Mouse (Mus musculus) layer of hippocampus, adult 9-10 months (tissue): ENCODE measurements at regions not wholly inside any gene's neighbourhood (a gene's known extent, or its start where the extent isn't known, plus 50 kb on each side); places are given as distances from the start of the nearest gene placed in this dataset.

Experiments used
- DNase-seq: peaks from one replicate; pipeline ENCODE4 v3.0.0; 2022; ENCODE audit warnings: low spot score

DNA sequence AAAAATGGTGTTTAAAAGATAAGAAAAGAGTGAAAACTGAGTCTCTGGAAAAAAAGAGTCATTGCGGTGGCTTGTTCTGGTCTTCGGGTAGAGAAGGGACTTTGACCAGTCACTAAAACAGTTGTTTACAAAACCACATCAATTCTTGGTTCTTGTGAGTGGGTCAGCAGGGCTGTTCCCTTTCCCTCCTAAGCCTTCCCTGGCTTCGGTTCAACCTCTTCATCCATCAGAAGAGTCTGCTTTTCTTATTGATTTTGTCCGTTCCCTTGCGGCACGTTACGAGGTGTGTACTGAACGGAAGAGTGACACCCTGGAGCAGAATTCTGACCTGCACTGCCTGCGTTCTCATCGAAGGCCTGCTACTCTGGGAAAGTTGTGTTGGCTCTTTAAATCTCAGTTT, 229.1 kb upstream of the G2e3 start:
- no peak for DNase-seq

- DNase-seq = peak; percentile 90
Observed at GRCm38 (mm10) chr12:51118021-51118694, 229.7 kb upstream of the G2e3 start.

GRCm38 (mm10) chr12:51117436-51118020, 230.3 kb upstream of the G2e3 start:
- DNase-seq = no peak

- DNase-seq = no peak
Observed at GRCm38 (mm10) chr12:51111811-51112210, 236.1 kb upstream of the G2e3 start.

- DNase-seq = no peak
Observed at GRCm38 (mm10) chr12:51108044-51108443, 239.8 kb upstream of the G2e3 start.

DNA sequence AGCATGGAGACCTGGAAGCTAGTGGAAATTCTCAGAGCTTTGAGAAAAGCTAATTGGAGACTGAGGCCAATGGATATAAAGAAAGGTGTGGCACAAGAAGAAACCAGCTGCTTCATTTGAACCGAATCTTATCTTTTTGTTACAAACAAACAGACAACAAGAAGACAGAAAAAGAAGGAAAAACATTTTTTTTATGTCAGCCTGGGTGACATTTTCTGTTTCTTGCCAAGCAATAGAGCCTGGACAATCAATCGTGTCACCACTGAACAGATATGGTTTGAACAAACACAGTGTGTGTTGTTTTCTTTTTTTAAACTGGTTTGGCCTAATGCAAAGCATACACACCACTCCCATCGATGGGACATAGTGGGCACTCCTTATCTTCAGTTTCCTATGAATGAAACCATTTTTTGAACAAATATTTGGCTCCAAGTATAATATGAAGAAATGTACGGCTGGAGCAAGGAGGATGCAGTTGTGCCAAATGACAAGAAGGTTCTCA, 244.3 kb upstream of the G2e3 start:
- no peak for DNase-seq

- no peak for DNase-seq
Observed at GRCm38 (mm10) chr12:51101636-51102035, 246.2 kb upstream of the G2e3 start.

DNA sequence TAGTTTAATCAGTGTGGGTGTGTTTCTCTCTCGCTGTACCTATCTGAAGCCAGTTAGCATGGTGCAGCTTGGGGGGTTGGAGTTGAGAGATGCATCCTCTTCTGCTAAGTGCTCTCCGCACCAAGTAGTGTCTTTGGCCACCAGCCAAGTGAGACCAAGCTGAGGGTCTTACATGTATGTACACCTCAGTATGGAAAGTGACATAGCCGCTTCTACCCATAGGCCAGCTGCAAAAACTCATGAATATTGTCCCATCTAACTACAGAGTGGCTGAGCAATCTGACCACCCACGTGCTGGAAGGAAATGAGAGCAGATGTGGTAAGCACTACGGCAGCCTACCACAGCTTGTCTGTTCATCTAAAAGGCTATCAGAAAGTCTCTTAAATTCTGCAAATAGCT, 247.0 kb upstream of the G2e3 start:
- no peak for DNase-seq

- no peak for DNase-seq
Observed at GRCm38 (mm10) chr12:51095974-51096373, 251.9 kb upstream of the G2e3 start.

GRCm38 (mm10) chr12:51089324-51089723, 258.5 kb upstream of the G2e3 start:
- no peak for DNase-seq

GRCm38 (mm10) chr12:51081809-51082208, 266.1 kb upstream of the G2e3 start:
- no peak for DNase-seq

GRCm38 (mm10) chr12:51073503-51073902, 274.4 kb upstream of the G2e3 start:
- DNase-seq = no peak

- DNase-seq = peak; percentile 24
Observed at GRCm38 (mm10) chr12:51060931-51061330, 286.9 kb upstream of the G2e3 start.

- DNase-seq = no peak
Observed at GRCm38 (mm10) chr12:51058569-51058968, 289.3 kb upstream of the G2e3 start.

GRCm38 (mm10) chr12:51058104-51058503, 289.8 kb upstream of the G2e3 start:
- no peak for DNase-seq

- DNase-seq = no peak
Observed at GRCm38 (mm10) chr12:51047116-51047515, 300.7 kb upstream of the G2e3 start.

- DNase-seq = no peak
Observed at GRCm38 (mm10) chr12:51045437-51045836, 302.4 kb upstream of the G2e3 start.

DNA sequence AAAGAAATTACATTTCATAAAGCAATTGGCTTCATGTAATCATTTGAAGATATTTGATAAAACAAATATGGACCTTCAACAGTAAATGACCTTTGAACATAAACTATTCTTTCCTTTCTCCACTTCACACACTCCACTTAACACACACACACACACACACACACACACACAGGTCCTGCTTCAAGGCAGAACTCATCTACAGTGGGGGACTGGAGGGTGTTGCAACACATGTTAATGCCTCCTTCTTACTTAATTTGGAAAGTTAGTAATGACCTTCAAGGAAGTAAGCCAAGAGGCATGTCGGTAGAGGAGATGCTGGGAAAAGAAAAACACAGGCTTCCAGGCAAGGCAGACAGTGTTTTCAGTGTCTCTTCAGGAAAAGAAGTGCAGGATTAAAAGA, 302.8 kb upstream of the G2e3 start:
- no peak for DNase-seq

- no peak for DNase-seq
Observed at GRCm38 (mm10) chr12:51032193-51032592, 315.7 kb upstream of the G2e3 start.

DNA sequence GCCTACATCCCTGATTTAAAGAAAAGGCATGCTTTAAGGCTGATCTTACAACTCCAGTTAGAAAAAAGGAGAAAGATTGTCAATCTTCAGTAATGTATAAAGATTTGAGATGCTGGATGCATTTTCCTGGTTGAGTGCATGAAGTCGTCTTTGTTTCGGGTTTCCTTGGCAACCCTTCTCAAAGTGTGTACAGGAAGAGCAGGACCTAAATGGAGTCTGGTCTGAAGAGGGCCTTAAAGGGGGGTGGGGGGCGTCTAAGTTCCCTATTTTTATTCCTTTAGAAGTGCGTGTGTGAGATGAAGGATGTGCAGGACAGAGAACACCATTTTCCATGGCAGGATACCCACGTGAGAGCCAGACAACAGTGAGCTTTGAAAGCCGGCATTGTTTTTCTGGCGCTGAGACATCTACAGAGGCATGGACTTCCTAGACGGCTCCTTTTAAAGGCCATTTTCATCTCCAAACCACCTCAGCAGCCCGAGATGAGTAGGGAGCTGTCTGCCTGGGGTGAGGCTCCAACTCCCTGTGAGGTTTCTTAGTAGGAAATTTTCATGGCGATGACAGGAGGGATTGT, 319.2 kb upstream of the G2e3 start:
- DNase-seq = no peak

- no peak for DNase-seq
Observed at GRCm38 (mm10) chr12:51026046-51026445, 321.8 kb upstream of the G2e3 start.

GRCm38 (mm10) chr12:51025531-51025930, 322.3 kb upstream of the G2e3 start:
- no peak for DNase-seq

DNA sequence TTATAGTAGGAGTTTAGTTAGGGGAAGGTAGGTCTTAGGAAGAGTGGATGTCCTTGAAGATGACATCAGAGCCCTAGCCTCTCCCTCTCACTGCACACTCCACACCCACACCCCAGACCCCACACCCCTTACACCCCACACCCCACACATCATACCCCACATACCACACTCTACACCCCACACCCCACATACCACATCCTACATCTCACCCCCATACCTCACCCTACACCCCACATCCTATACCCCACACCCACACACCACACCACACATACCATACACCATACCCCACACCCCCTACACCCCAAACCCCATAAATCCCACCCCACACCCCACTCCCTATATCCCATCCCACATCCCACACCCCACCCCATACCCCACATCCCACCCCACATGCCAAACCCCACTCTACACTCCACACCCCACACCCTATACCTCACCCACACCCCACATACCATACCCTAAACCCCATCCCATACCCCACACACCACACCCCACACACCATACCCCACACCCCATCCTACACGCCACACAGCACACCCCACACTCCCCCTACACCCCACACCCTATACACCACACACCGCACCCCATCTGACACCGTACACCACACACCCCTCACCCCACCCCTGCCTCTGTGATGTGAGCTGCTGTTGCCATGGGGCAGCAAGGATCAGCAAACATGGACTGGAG, 323.7 kb upstream of the G2e3 start:
- DNase-seq = no peak
